Mouse (Mus musculus): ENCODE data around the gene Dcaf1. TPM values are rescaled to one million over a fixed set of nuclear protein-coding genes. Genes with fewer than 3 reads are reported as not detected.

Dcaf1 gene
- polyA plus RNA-seq, 1 experiment from 2014 or later, result 22.6 TPM

- Histone ChIP-seq H3K9me3 (replicated peaks) (no peaks in the 10 kb centered on the region), H3K4me1 (replicated peaks) (no peaks in the 10 kb centered on the region), H3K27me3 (replicated peaks) (no peaks in the 10 kb centered on the region), H3K36me3 (no peaks in the 10 kb centered on the region), H3K27ac (ENCODE audit: poor library complexity, severe bottlenecking) (no peak overlapping the region), H3K4me3 (no peak overlapping the region), H3K4me2 (no peak overlapping the region), H3K9ac (no peak overlapping the region)
- WGBS, result 45% methylated on average over 5 of the region's 5 CpGs
- ATAC-seq (ENCODE audit: insufficient number of reproducible peaks, low FRiP score), result no peak
Observed at GRCm38 (mm10) chr9:106908715-106909114, 87.0 kb downstream of the Dcaf1 start.

DNA sequence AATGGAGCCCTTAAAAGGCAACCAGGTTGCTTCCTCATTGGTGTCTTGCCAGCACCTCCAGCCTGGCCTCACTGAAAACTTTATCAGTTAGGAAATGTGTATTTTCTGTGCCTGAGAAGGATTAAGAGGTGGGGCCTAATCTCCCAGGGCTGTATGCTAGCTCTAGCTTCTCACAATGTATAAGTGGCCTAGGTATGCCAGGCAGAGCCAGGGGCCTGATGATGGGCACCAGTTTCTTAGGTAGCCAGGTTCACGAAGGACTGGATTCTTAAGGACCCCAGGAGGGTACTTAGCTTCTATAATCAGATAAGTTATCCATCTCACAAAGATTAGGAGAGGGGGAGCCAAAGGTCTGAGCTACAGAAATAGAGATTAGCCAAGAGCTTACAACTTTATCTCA is 90.0 kb downstream of the Dcaf1 start:
- ATAC-seq (ENCODE audit: insufficient number of reproducible peaks, low FRiP score), result no peak
- Histone ChIP-seq H3K4me1 (replicated peaks) (no peaks in the 10 kb centered on the region), H3K4me3 (no peak overlapping the region), H3K36me3 (no peaks in the 10 kb centered on the region), H3K9me3 (replicated peaks) (no peaks in the 10 kb centered on the region), H3K27me3 (replicated peaks) (no peaks in the 10 kb centered on the region), H3K27ac (ENCODE audit: poor library complexity, severe bottlenecking) (no peak overlapping the region), H3K9ac (no peak overlapping the region), H3K4me2 (no peak overlapping the region)
- WGBS, result 32% methylated on average over 1 of the region's 1 CpGs

DNA sequence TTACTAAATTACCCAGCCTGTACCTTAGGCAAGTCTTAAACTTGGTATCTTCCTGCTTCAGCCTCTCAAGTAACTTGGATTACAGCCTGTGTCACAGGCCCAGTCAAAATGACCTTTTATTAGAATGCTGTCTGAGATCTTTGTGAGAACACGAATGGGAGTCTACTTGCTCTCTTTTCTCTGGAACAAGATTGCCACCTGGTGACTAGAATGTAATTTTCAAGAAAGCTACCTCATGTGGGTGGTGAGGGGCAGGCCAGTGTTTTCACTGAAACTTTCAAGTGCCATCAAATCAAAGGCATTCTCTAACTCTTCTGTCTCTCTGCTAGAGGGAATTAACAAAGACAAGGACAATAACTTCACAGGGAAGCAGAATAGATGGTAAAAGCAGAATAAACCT is 92.1 kb downstream of the Dcaf1 start:
- Histone ChIP-seq H3K4me2 (no peak overlapping the region), H3K9me3 (replicated peaks) (no peaks in the 10 kb centered on the region), H3K36me3 (no peaks in the 10 kb centered on the region), H3K27ac (ENCODE audit: poor library complexity, severe bottlenecking) (no peak overlapping the region), H3K9ac (no peak overlapping the region), H3K4me3 (no peak overlapping the region), H3K27me3 (replicated peaks) (no peaks in the 10 kb centered on the region), H3K4me1 (replicated peaks) (no peaks in the 10 kb centered on the region)
- WGBS, result 5% methylated on average over 1 of the region's 1 CpGs
- no peak for ATAC-seq (ENCODE audit: insufficient number of reproducible peaks, low FRiP score)

DNA sequence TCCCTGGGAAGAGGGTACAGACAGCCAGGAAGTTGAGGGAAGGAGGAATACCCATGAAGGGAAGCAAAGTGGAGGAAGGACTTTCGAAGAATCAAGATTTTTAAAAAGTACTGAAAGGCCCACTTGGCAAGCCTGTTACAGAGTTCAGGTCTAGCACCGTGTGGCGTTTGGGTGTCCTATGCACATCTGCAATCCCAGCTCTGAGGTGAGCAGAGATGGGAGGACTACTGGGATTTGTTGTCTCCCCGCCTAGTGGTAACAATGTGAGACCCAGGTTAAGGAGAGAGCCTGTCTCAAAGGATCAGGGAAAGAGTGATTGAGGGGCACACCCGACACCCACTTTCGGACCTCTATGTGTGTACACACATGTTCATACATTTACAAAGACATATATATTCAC is 93.2 kb downstream of the Dcaf1 start:
- H3K4me3 ChIP-seq, result no peak overlapping the region
- H3K4me1 ChIP-seq (replicated peaks), result no peaks in the 10 kb centered on the region
- no peak overlapping the region for H3K9ac ChIP-seq
- no peaks in the 10 kb centered on the region for H3K27me3 ChIP-seq (replicated peaks)
- no peaks in the 10 kb centered on the region for H3K9me3 ChIP-seq (replicated peaks)
- no peak overlapping the region for H3K4me2 ChIP-seq
- H3K36me3 ChIP-seq, result no peaks in the 10 kb centered on the region
- 76% methylated on average over 6 of the region's 6 CpGs for WGBS
- ATAC-seq (ENCODE audit: insufficient number of reproducible peaks, low FRiP score), result no peak
- H3K27ac ChIP-seq (ENCODE audit: poor library complexity, severe bottlenecking), result no peak overlapping the region

Other genes with a start within 250 kb of the Dcaf1 start
- gene Iqcf6, start 195.3 kb upstream of the Dcaf1 start, polyA plus RNA-seq (2016; fragmentation: Nextera tagmentation; extraction: Ambion mirVana), result not detected in 2 replicates
- gene Grm2, start 165.8 kb upstream of the Dcaf1 start, polyA plus RNA-seq (2016; fragmentation: Nextera tagmentation; extraction: Ambion mirVana), result not detected in 2 replicates
- 37.3 and 39.4 TPM in 2 replicates for gene Tex264, start 135.9 kb upstream of the Dcaf1 start, polyA plus RNA-seq (2016; fragmentation: Nextera tagmentation; extraction: Ambion mirVana)
- 3.9 and 5.3 TPM in 2 replicates for gene Rad54l2, start 32.7 kb upstream of the Dcaf1 start, polyA plus RNA-seq (2016; fragmentation: Nextera tagmentation; extraction: Ambion mirVana)
- gene Rbm15b, start 65.6 kb downstream of the Dcaf1 start, polyA plus RNA-seq (2016; fragmentation: Nextera tagmentation; extraction: Ambion mirVana), result 9.2 and 9.3 TPM in 2 replicates
- gene Manf, start 70.1 kb downstream of the Dcaf1 start, polyA plus RNA-seq (2016; fragmentation: Nextera tagmentation; extraction: Ambion mirVana), result 237 and 247 TPM in 2 replicates

Measured in heart, embryonic 12.5 days (tissue).